Mouse (Mus musculus): ENCODE measurements around the gene Zbtb16. TPM values are rescaled to one million over a fixed set of nuclear protein-coding genes. Genes with fewer than 3 reads are reported as not detected.

The Zbtb16 gene
- polyA plus RNA-seq, 1 experiment from 2014 or later = 7.7 TPM

DNA sequence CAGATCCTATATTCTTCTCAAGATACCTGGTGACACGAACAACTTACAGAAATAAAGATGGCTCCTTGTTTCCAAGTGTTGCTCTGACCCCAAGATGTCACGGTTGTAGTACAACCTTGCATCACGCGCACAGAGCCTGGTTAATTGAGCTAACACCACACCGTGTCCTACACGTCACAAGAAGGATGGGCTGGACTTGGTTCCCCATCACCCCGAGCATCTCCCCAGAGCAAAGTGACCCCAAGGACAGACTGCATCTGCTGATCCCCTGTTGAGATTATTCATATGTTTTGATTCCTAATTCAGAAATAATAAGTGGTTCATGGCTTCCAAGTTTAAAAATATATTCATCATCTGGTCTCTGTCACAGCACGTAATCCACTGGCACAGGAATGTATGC is 62.3 kb downstream of the Zbtb16 start:
- H3K27me3 ChIP-seq (replicated peaks) = no peaks in the 10 kb centered on the region
- ATAC-seq (ENCODE audit: low FRiP score, low read depth) = no peak
- no peak overlapping the region for H3K9ac ChIP-seq
- no peaks in the 10 kb centered on the region for H3K36me3 ChIP-seq
- 91% methylated on average over 8 of the region's 8 CpGs for WGBS
- no peak overlapping the region for H3K27ac ChIP-seq
- no peak overlapping the region for H3K4me3 ChIP-seq
- no peaks in the 10 kb centered on the region for H3K4me1 ChIP-seq
- H3K9me3 ChIP-seq = no peaks in the 10 kb centered on the region
- H3K4me2 ChIP-seq (replicated peaks) = no peak overlapping the region

DNA sequence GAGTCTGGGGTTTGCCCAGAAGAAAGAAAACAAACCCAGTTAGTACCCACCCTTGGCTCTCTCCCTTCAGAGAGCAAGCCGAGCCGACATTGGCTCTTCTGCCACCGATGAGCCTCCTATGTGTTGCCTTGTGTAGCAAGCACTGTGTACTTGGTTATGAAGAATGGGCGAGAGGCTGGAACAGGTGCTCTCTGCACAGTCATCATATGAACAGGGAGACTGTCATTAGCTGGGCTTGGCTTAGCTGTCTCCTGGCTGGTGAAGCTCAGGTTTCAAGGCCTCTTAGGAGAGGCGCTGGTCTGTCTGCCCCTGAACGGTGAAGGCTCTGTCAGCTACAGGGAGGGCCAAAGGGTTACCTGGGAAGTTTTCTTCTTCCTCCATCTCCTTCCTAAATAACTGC is 62.9 kb downstream of the Zbtb16 start:
- Histone ChIP-seq H3K4me2 (replicated peaks) (no peak overlapping the region), H3K36me3 (no peaks in the 10 kb centered on the region), H3K4me3 (no peak overlapping the region), H3K27me3 (replicated peaks) (no peaks in the 10 kb centered on the region), H3K27ac (no peak overlapping the region), H3K4me1 (no peaks in the 10 kb centered on the region), H3K9ac (no peak overlapping the region), H3K9me3 (no peaks in the 10 kb centered on the region)
- 93% methylated on average over 6 of the region's 6 CpGs for WGBS
- ATAC-seq (ENCODE audit: low FRiP score, low read depth) = no peak

DNA sequence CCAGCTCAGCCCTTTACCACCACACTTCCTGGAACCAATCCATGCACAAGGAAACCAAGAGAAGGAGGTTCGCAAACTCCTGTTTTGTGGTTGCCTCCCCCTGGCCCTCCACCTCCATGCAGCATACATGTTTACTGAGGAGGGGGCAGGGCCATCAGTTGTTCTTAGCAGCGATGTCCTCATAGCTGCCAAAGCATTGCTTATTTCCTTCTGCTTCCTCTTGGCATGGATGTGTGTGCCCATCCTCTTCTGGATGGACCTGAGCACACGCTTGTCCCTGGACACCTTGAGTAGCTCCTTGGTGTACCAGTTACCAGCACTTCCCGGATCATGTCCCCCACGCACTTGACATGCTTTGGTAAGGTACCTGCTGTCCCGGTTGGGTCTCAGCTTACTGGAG is 64.5 kb downstream of the Zbtb16 start:
- Histone ChIP-seq H3K27ac (no peak overlapping the region), H3K9me3 (no peaks in the 10 kb centered on the region), H3K4me3 (no peak overlapping the region), H3K4me1 (no peaks in the 10 kb centered on the region), H3K9ac (no peak overlapping the region), H3K27me3 (replicated peaks) (no peaks in the 10 kb centered on the region), H3K36me3 (no peaks in the 10 kb centered on the region), H3K4me2 (replicated peaks) (no peak overlapping the region)
- no peak for ATAC-seq (ENCODE audit: low FRiP score, low read depth)
- 95% methylated on average over 6 of the region's 6 CpGs for WGBS

DNA sequence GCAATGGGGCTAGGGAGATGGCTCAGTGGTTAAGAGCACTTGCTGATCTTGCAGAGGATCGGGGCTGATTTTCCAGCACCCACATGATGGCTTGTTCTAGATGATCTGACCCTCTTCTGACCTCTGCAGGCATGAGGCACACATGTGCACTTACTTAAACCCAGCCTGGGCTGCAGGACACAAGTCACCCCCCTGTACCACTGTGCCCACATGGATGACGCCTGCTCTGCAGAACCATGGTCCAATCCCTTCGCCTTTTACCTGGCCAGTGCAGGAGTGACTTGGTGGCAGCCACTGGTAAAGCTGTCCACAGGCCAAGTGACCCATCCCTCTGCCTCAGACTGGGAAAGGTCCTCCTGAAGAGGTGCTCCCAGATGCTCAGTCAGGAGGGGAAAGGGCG is 67.1 kb downstream of the Zbtb16 start:
- Histone ChIP-seq H3K27me3 (replicated peaks) (no peaks in the 10 kb centered on the region), H3K9me3 (no peaks in the 10 kb centered on the region), H3K4me1 (no peaks in the 10 kb centered on the region), H3K27ac (no peak overlapping the region), H3K9ac (no peak overlapping the region), H3K4me3 (no peak overlapping the region), H3K36me3 (no peaks in the 10 kb centered on the region), H3K4me2 (replicated peaks) (no peak overlapping the region)
- no peak for ATAC-seq (ENCODE audit: low FRiP score, low read depth)
- 91% methylated on average over 4 of the region's 4 CpGs for WGBS

DNA sequence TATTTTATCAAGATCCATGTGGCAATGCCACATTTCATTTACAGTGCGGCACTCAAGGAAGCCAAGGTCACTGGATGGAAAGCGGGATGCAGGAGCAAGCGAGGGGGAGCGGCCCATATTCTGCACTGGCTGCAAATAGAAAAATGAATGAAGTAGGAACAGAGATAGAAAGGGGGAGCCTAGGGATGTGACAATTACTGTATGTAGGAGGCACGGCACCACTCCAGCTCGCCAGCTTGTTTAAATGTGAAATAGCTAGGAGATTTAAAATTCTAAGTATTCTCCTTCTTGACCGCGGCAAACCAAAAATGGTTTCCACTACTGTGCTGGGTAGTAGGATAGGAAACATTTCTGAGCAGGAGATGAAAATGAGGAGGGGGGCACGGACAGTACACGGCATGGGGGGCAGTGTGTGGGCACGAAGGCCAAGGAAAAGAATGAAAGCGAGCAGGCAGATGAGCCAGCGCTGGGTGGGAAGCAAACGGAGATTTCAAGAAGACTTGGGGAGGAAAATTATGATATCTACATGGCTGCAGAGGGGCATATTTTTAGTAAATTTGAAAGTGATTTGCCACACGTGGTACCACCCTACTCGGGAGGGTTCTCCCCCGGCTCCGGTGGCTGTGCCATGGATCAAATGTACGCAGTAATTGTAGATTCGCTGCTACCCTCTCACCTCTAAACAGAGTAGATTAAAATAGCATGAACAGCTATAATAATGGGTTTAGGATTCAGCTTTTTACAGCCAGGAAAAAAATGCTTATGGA is 68.2 kb downstream of the Zbtb16 start:
- ATAC-seq (ENCODE audit: low FRiP score, low read depth) = no peak

DNA sequence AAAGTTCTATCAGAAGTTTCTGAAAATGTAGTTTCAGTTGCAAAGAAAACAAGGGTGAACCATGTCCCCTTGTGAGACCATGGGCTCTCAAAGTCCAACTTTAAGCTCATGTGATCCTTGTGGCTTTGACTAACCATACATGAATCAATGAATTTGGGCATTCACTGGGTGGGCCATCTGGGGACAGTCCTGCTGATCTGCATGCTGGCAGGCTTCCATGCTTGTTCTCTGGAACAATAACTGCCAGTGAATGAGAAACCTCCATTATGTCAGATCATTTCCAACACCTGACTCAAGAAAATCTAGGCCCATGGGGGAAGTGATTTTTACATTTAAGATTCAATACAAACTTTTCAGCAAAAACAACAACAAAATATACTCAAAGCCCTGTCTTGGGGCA is 70.1 kb downstream of the Zbtb16 start:
- no peak overlapping the region for H3K27ac ChIP-seq
- H3K27me3 ChIP-seq (replicated peaks) = no peaks in the 10 kb centered on the region
- H3K4me1 ChIP-seq = peaks cover 6% of the 10 kb centered on the region; the same call in 1 of the 2 replicates
- no peak for ATAC-seq (ENCODE audit: low FRiP score, low read depth)
- no peak overlapping the region for H3K4me3 ChIP-seq
- H3K9ac ChIP-seq = no peak overlapping the region
- no peak overlapping the region for H3K4me2 ChIP-seq (replicated peaks)
- H3K36me3 ChIP-seq = no peaks in the 10 kb centered on the region
- no peaks in the 10 kb centered on the region for H3K9me3 ChIP-seq

More for the DNA sequence above, 68.2 kb downstream of the Zbtb16 start:
- Histone ChIP-seq H3K4me2 (replicated peaks) (no peak overlapping the region), H3K36me3 (no peaks in the 10 kb centered on the region), H3K4me1 (no peaks in the 10 kb centered on the region), H3K4me3 (no peak overlapping the region), H3K27ac (no peak overlapping the region), H3K27me3 (replicated peaks) (no peaks in the 10 kb centered on the region), H3K9ac (no peak overlapping the region), H3K9me3 (no peaks in the 10 kb centered on the region)
- 91% methylated on average over 20 of the region's 20 CpGs for WGBS

DNA sequence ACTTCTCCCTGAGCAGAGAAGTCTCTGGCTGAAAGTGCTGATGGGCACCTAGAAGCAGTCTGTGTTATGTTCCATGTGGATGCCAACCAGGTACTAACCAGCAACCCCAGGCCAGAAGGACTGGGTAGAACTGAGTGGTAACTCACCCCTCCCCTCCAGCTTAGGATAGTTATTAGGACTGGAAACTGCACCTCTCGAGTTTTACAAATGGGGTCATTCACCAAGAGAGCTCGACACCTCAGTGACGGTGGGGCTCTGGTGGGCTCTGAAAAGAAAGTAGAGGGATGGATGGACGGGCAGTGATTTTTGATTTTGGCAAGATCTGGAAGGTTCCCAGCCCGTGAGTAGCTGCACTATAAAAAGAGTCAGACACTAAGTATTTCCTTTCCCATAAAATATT is 71.7 kb downstream of the Zbtb16 start:
- 78% methylated on average over 5 of the region's 5 CpGs for WGBS
- Histone ChIP-seq H3K4me3 (no peak overlapping the region), H3K27me3 (replicated peaks) (no peaks in the 10 kb centered on the region), H3K36me3 (no peaks in the 10 kb centered on the region), H3K9me3 (no peaks in the 10 kb centered on the region), H3K9ac (no peak overlapping the region), H3K4me1 (peaks cover 16% of the 10 kb centered on the region; the same call in 1 of the 2 replicates), H3K27ac (no peak overlapping the region), H3K4me2 (replicated peaks) (no peak overlapping the region)
- no peak for ATAC-seq (ENCODE audit: low FRiP score, low read depth)

DNA sequence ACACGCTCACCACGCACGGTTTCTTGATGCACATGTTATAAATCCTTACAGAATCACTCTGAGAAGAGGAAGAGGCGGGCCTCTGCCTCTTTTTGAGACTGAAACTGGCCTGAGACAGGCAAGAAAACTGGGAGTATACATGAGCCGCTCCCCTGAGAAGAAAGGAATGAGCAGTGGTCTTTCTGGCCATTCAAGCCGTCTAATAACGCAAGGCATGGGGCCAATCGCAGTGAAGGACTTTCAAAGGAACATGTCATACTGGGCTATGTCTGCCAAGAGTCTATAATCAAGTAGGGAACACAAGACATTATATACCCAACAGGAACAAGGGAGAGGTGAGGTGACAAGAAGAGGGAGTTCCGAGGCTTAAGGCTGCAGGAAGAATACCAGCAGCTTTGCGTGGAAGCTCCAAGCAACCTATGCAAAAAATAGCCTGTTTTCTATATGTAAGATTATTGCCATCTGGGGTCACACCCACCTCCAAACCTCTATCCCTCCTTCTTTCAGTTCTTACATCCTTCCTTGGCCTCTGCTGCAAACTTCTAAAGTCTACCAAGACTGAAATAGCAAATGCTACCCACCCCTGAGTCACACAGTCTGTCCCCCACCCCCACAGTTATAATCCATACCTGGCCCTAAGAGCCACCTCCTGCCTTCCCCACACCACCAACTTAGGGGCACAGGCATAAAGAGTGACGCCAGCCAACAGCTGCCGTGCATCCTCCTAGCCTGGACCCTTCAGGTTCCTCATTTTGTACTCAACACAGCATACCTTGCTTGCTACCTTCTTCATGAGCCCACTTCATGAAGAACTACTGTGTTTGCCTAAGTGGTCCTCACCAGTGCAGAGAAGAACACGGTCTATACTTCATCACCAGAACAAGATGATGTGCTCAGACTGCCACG is 74.0 kb downstream of the Zbtb16 start:
- no peaks in the 10 kb centered on the region for H3K9me3 ChIP-seq
- H3K4me1 ChIP-seq = peaks cover 29% of the 10 kb centered on the region
- WGBS = 91% methylated on average over 14 of the region's 14 CpGs
- no peaks in the 10 kb centered on the region for H3K36me3 ChIP-seq
- H3K27ac ChIP-seq = no peak overlapping the region
- ATAC-seq (ENCODE audit: low FRiP score, low read depth) = no peak
- H3K4me2 ChIP-seq (replicated peaks) = no peak overlapping the region
- H3K9ac ChIP-seq = no peak overlapping the region
- H3K27me3 ChIP-seq (replicated peaks) = no peaks in the 10 kb centered on the region
- no peak overlapping the region for H3K4me3 ChIP-seq

DNA sequence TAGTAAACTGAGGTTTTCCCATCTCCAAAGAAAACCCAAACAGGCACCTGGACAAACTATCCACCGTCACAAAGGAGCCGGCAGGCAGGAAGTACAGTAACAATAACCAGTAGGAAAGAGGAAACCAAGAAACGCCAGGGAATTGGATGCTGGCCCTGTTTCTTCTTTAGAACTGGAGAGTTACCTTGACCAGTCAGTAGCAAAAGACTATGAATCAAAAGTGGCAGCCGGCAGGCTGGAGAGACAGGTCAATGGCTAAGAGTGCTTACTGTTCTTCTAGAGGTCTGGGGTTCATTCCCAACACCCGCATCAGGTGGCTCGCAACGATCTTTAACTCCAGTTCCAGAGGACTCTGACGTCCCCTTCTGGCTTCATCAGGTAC is 74.9 kb downstream of the Zbtb16 start:
- H3K27me3 ChIP-seq (replicated peaks) = no peaks in the 10 kb centered on the region
- H3K36me3 ChIP-seq = no peaks in the 10 kb centered on the region
- H3K9ac ChIP-seq = no peak overlapping the region
- H3K4me1 ChIP-seq = peaks cover 35% of the 10 kb centered on the region
- ATAC-seq (ENCODE audit: low FRiP score, low read depth) = no peak
- H3K4me3 ChIP-seq = no peak overlapping the region
- H3K9me3 ChIP-seq = no peaks in the 10 kb centered on the region
- H3K4me2 ChIP-seq (replicated peaks) = no peak overlapping the region
- 80% methylated on average over 8 of the region's 8 CpGs for WGBS
- H3K27ac ChIP-seq = no peak overlapping the region

DNA sequence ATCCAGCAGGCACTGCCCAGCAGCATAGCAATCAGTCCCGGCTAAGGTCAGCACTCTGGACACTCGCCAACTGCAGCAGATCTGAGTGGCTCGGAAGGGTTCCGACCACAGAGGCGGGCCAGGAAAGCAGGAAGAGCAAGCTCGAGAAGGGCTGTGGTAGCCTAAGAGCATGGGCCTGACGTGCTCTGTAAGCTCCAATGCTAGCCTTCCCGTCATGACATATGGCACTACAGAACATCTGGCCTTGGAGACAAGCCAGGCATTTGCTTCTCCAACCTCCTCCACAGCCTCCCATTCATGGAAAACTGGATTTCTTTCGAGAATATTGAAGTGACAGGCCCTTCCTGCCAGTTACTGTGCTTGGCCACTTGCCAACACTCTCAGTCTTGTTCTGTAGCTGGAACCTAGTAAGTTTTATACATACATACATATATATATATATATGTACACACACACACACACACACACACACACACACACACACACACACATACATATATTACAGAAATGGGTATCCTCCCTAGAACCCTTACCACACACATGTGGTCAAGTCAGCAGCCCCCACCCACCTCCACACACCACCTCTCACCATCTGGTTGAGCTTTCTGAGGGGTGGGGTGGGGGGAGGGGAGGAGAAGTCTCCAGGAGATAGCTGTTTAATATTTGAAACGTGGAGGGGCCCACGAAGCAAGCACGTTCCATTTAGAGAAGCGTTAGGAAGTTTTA is 75.4 kb downstream of the Zbtb16 start:
- H3K36me3 ChIP-seq = no peaks in the 10 kb centered on the region
- H3K4me3 ChIP-seq = no peak overlapping the region
- H3K4me2 ChIP-seq (replicated peaks) = no peak overlapping the region
- H3K27ac ChIP-seq = no peak overlapping the region
- peaks cover 40% of the 10 kb centered on the region for H3K4me1 ChIP-seq
- ATAC-seq (ENCODE audit: low FRiP score, low read depth) = no peak
- H3K27me3 ChIP-seq (replicated peaks) = no peaks in the 10 kb centered on the region
- 53% methylated on average over 13 of the region's 13 CpGs for WGBS
- H3K9me3 ChIP-seq = no peaks in the 10 kb centered on the region
- no peak overlapping the region for H3K9ac ChIP-seq

DNA sequence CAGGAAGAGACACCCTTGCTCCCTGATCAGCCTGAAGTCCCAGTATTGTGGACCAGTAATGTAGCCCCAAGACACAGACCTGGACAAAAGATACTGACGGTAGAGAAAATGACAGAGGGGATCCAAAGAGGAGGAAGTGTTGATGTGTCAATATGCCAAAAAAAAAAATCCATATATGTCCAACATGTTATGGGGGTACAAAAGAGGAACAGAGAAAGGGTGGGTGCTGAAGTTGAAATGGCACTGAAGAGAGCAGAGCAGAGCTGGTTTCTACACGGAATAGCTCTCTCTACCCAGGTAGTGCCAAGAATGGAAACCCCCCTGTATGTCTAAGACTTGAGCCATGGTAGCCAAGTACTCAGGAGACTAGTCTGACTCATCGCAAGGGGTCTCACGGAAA is 76.9 kb downstream of the Zbtb16 start:
- no peak overlapping the region for H3K9ac ChIP-seq
- WGBS = 87% methylated on average over 4 of the region's 4 CpGs
- no peak overlapping the region for H3K4me2 ChIP-seq (replicated peaks)
- H3K4me3 ChIP-seq = no peak overlapping the region
- H3K36me3 ChIP-seq = no peaks in the 10 kb centered on the region
- H3K4me1 ChIP-seq = peaks cover 44% of the 10 kb centered on the region
- 0 out of 2 replicates have a peak, but pooled peaks cover under 1% of the 10 kb centered on the region for H3K27me3 ChIP-seq (replicated peaks)
- ATAC-seq (ENCODE audit: low FRiP score, low read depth) = no peak
- no peak overlapping the region for H3K27ac ChIP-seq
- H3K9me3 ChIP-seq = no peaks in the 10 kb centered on the region
